Mouse (Mus musculus) limb, embryonic 14.5 days (tissue): ENCODE measurements around the gene Pdia5. TPM values are rescaled to one million over a fixed set of nuclear protein-coding genes. Genes with fewer than 3 reads are reported as not detected.

Experiments used
- ATAC-seq: fragments of 200-750 bp; cut with Nextera tagmentation; 2 replicates; pipeline ENCODE4 v1.8.0; 2017; ENCODE audit warnings: low read depth, moderate number of reproducible peaks, moderate TSS enrichment; ENCODE audit not compliant: low FRiP score
- DNase-seq: peaks from one replicate; pipeline ENCODE4 v3.0.0-alpha.2; 2015; ENCODE audit warnings: low spot score
- H3K27ac ChIP-seq: fragments of 300-500 bp; sonication (generic); replicated peaks from 2 replicates; pipeline ENCODE4 v1.5.1; 2014; ENCODE audit warnings: low read depth, mild to moderate bottlenecking, low read length, moderate library complexity, mixed read lengths
- H3K27me3 ChIP-seq: fragments of 300-500 bp; sonication (generic); 2 replicates; pipeline ENCODE4 v1.6.1; 2014; ENCODE audit warnings: low read length, mixed read lengths; ENCODE audit not compliant: control insufficient read depth, insufficient read depth
- H3K36me3 ChIP-seq: fragments of 300-500 bp; sonication (generic); 2 replicates; pipeline ENCODE4 v1.6.1; 2014; ENCODE audit warnings: mild to moderate bottlenecking, low read length, moderate library complexity, mixed read lengths; ENCODE audit not compliant: control insufficient read depth, insufficient read depth
- H3K4me1 ChIP-seq: fragments of 300-500 bp; sonication (generic); 2 replicates; pipeline ENCODE4 v1.6.1; 2014; ENCODE audit warnings: antibody characterized with exemption, low read length, mixed read lengths; ENCODE audit not compliant: control insufficient read depth, insufficient read depth
- H3K4me2 ChIP-seq: fragments of 300-500 bp; sonication (generic); replicated peaks from 2 replicates; pipeline ENCODE4 v1.6.1; 2014; ENCODE audit warnings: low read depth, mild to moderate bottlenecking, low read length, moderate library complexity; ENCODE audit not compliant: severe bottlenecking
- H3K4me3 ChIP-seq: fragments of 300-500 bp; sonication (generic); replicated peaks from 2 replicates; pipeline ENCODE4 v1.5.1; 2014; ENCODE audit warnings: low read length
- H3K9ac ChIP-seq: fragments of 300-500 bp; sonication (generic); 2 replicates; pipeline ENCODE4 v1.6.1; 2014; ENCODE audit warnings: mild to moderate bottlenecking, low read depth, low read length, moderate library complexity; ENCODE audit not compliant: severe bottlenecking
- H3K9me3 ChIP-seq: fragments of 300-500 bp; sonication (generic); 2 replicates; pipeline ENCODE4 v1.6.1; 2016; ENCODE audit warnings: low read length; ENCODE audit not compliant: control insufficient read depth
- POLR2A ChIP-seq: fragments of 200-500 bp; IDR thresholded peaks from 2 replicates; pipeline ENCODE4 v1.8.0; 2012; ENCODE audit warnings: inconsistent platforms, mild to moderate bottlenecking, moderate library complexity, borderline replicate concordance; ENCODE audit not compliant: insufficient read depth, insufficient read length; ENCODE audit errors: extremely low read depth
- WGBS: fragments of 180-500 bp; shearing (Covaris S2); extraction: QIAGEN DNeasy Blood & Tissue Kit; methylation state at CpG from one replicate; pipeline ENCODE4 v1.1.7; 2014; 5-methylcytosine and 5-hydroxymethylcytosine counted together
- polyA plus RNA-seq, 2 experiments: library from polyadenylated mRNA; depleted of rRNA in 1 of 2; stranded (reverse) in 1 of 2; unstranded in 1 of 2; fragments of >200 nt; fragmentation: Nextera tagmentation in 1 of 2; extraction: Ambion mirVana in 1 of 2; gene quantifications; 2 replicates each; pipeline versions ENCODE4 v1.2.1 to v1.2.3; 2012 to 2014

The Pdia5 gene
- polyA plus RNA-seq, 2 experiments, result 24.9 to 49.2 TPM

- WGBS, result 85% methylated on average over 17 of the region's 17 CpGs
- Histone ChIP-seq H3K4me1 (peaks cover 3% of the 10 kb centered on the region; the same call in 1 of the 2 replicates), H3K27ac (no peak overlapping the region), H3K9me3 (no peaks in the 10 kb centered on the region), H3K9ac (no peak overlapping the region), H3K27me3 (no peaks in the 10 kb centered on the region), H3K4me2 (no peak overlapping the region), H3K36me3 (no peaks in the 10 kb centered on the region), H3K4me3 (no peak overlapping the region)
- DNase-seq (no peak), ATAC-seq (no peak)
- no peak for TF ChIP-seq POLR2A
These were observed 18.7 kb downstream of the Pdia5 start for GRCm38 (mm10) chr16:35471841-35472568.

GRCm38 (mm10) chr16:35470983-35471382 lies 19.7 kb downstream of the Pdia5 start:
- H3K4me3 ChIP-seq, result no peak overlapping the region
- no peak for TF ChIP-seq POLR2A

GRCm38 (mm10) chr16:35470096-35470495 lies 20.6 kb downstream of the Pdia5 start:
- Histone ChIP-seq H3K4me2 (no peak overlapping the region), H3K9me3 (no peaks in the 10 kb centered on the region), H3K4me3 (no peak overlapping the region), H3K4me1 (peaks cover 3% of the 10 kb centered on the region; the same call in 1 of the 2 replicates), H3K9ac (no peak overlapping the region), H3K27me3 (no peaks in the 10 kb centered on the region), H3K27ac (no peak overlapping the region), H3K36me3 (peaks cover 5% of the 10 kb centered on the region; the same call in 1 of the 2 replicates)
- TF ChIP-seq POLR2A, result no peak
- WGBS, result 72% methylated on average over 8 of the region's 8 CpGs
- no peak for ATAC-seq
- DNase-seq, result no peak

More at GRCm38 (mm10) chr16:35470983-35471382, 19.7 kb downstream of the Pdia5 start:
- no peak overlapping the region for H3K4me2 ChIP-seq
- H3K9ac ChIP-seq, result no peak overlapping the region
- H3K9me3 ChIP-seq, result no peaks in the 10 kb centered on the region
- no peaks in the 10 kb centered on the region for H3K36me3 ChIP-seq
- H3K27ac ChIP-seq, result no peak overlapping the region
- H3K4me1 ChIP-seq, result peaks cover 3% of the 10 kb centered on the region; the same call in 1 of the 2 replicates
- ATAC-seq (no peak), DNase-seq (no peak)
- H3K27me3 ChIP-seq, result no peaks in the 10 kb centered on the region
- WGBS, result 69% methylated on average over 8 of the region's 8 CpGs

DNA sequence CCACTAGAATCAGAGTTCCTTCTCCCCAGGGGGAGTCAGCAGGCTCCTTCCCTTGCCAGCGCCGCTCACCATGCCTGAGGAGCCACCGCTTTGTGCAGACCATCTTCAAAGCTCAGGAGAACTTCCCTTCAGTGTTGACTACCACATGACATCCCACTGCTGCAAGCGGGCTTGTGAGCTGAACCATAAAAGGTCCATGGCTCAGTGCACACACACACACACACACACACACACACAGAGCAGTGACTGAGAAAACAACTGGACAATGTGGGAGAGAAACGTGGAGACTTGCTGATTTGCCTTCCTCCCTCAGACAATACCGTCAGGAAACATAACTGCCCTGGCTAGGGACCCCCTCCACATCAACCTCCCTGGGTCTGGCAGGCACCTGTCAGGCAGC lies 21.7 kb downstream of the Pdia5 start:
- no peak overlapping the region for H3K4me2 ChIP-seq
- H3K36me3 ChIP-seq, result peaks cover 14% of the 10 kb centered on the region; the same call in 1 of the 2 replicates

DNA sequence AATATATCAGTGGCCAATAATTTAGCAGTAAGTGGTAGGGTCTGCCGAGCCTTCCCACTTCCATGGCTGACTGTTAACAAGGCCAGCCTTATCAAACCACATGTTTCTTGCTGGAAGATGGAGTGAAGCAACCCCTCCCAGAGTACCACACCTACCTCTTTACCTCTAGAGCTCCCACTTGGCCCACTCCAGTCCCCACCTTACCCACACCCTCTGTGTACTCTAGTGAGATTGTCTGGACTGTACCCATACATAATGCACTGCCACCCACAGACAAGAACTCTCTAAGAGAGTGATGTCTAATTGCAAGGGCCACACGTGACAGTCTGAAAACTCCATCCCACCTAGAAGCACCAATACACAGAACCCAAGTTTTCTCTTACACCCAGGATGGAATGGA lies 23.6 kb downstream of the Pdia5 start:
- Histone ChIP-seq H3K4me3 (no peak overlapping the region), H3K27ac (no peak overlapping the region), H3K9me3 (no peaks in the 10 kb centered on the region), H3K36me3 (peaks cover 30% of the 10 kb centered on the region), H3K4me2 (no peak overlapping the region), H3K4me1 (peaks cover 3% of the 10 kb centered on the region; the same call in 1 of the 2 replicates), H3K9ac (no peak overlapping the region), H3K27me3 (no peaks in the 10 kb centered on the region)
- no peak for TF ChIP-seq POLR2A
- ATAC-seq, result no peak
- DNase-seq, result no peak
- 91% methylated on average over 2 of the region's 2 CpGs for WGBS

More for the DNA sequence above, 21.7 kb downstream of the Pdia5 start:
- Histone ChIP-seq H3K4me3 (no peak overlapping the region), H3K9ac (no peak overlapping the region), H3K9me3 (no peaks in the 10 kb centered on the region), H3K4me1 (peaks cover 3% of the 10 kb centered on the region; the same call in 1 of the 2 replicates), H3K27me3 (no peaks in the 10 kb centered on the region), H3K27ac (no peak overlapping the region)
- ATAC-seq (no peak), DNase-seq (no peak)
- 81% methylated on average over 6 of the region's 6 CpGs for WGBS
- no peak for TF ChIP-seq POLR2A
